Mouse (Mus musculus) C2C12 (cell line): ENCODE data around the gene Clasrp. TPM values are rescaled to one million over a fixed set of nuclear protein-coding genes. Genes with fewer than 3 reads are reported as not detected.
"Not testable (repeated sequence)": the region's sequence is repeated elsewhere in the genome, so short reads cannot be mapped to it uniquely, and the experiment has no call there.

ENCODE experiments used
- H3K27me3 ChIP-seq: one replicate; pipeline ENCODE4 v1.6.1; 2011; ENCODE audit not compliant: control insufficient read depth, insufficient read depth, insufficient read length
- H3K36me3 ChIP-seq: one replicate; pipeline ENCODE4 v1.6.1; 2011; ENCODE audit not compliant: control insufficient read depth, insufficient read depth
- H3K4me3 ChIP-seq: one replicate; pipeline ENCODE4 v1.5.1; 2011; ENCODE audit warnings: mild to moderate bottlenecking, control low read depth; ENCODE audit not compliant: poor library complexity, insufficient read depth, severe bottlenecking
- H3K79me2 ChIP-seq: one replicate; pipeline ENCODE4 v1.6.1; 2011; ENCODE audit not compliant: control insufficient read depth, insufficient read depth
- H3K79me3 ChIP-seq: one replicate; pipeline ENCODE4 v1.6.1; 2011; ENCODE audit warnings: low read depth, control low read depth
- H3ac ChIP-seq: one replicate; pipeline ENCODE3; 2011; ENCODE audit warnings: low read depth; ENCODE audit not compliant: control insufficient read depth, insufficient read length
- CEBPB ChIP-seq: IDR thresholded peaks from one replicate; pipeline ENCODE4 v1.6.1; 2011; ENCODE audit warnings: low read depth, mild to moderate bottlenecking, control low read depth, moderate library complexity
- CTCF ChIP-seq: IDR thresholded peaks from one replicate; pipeline ENCODE4 v1.5.1; 2011; ENCODE audit not compliant: control insufficient read depth, insufficient read depth, insufficient read length
- FOSL1 ChIP-seq: IDR thresholded peaks from one replicate; pipeline ENCODE4 v1.8.0; 2011; ENCODE audit warnings: mild to moderate bottlenecking, low read length; ENCODE audit not compliant: poor library complexity, insufficient read depth, severe bottlenecking
- MAX ChIP-seq: IDR thresholded peaks from one replicate; pipeline ENCODE4 v1.6.1; 2011; ENCODE audit warnings: mild to moderate bottlenecking, control low read depth
- MYOD1 ChIP-seq: IDR thresholded peaks from one replicate; pipeline ENCODE4 v1.6.1; 2011; ENCODE audit warnings: low read depth; ENCODE audit not compliant: control insufficient read depth, insufficient read length
- MYOG ChIP-seq: IDR thresholded peaks from one replicate; pipeline ENCODE4 v1.6.1; 2011; ENCODE audit not compliant: control insufficient read depth, insufficient read length; ENCODE audit errors: extremely low read depth
- USF1 ChIP-seq: IDR thresholded peaks from one replicate; pipeline ENCODE4 v1.6.1; 2011; ENCODE audit warnings: low read depth, mild to moderate bottlenecking, control low read depth, moderate library complexity
- polyA plus RNA-seq: library from polyadenylated mRNA; unstranded; fragments of >200 nt; fragmentation: generic; extraction: Trizol; gene quantifications from one replicate; pipeline ENCODE4 v1.2.1, GENCODE M21; 2012; ENCODE audit warnings: missing spikeins

Gene Clasrp
- polyA plus RNA-seq, 1 experiment = 19.0 TPM

GRCm38 (mm10) chr7:19619004-19619801 is 14.9 kb upstream of the Clasrp start:
- Histone ChIP-seq H3K36me3 (peaks cover 2% of the 10 kb centered on the region), H3K79me2 (no peaks in the 10 kb centered on the region), H3K27me3 (no peaks in the 10 kb centered on the region), H3K79me3 (no peaks in the 10 kb centered on the region), H3ac (no peak overlapping the region), H3K4me3 (no peak overlapping the region)
- no peak for TF ChIP-seq MAX
- no peak for TF ChIP-seq USF1
- no peak for TF ChIP-seq FOSL1
- no peak for TF ChIP-seq MYOG
- TF ChIP-seq CEBPB = no peak
- TF ChIP-seq CTCF = peak; percentile 65

DNA sequence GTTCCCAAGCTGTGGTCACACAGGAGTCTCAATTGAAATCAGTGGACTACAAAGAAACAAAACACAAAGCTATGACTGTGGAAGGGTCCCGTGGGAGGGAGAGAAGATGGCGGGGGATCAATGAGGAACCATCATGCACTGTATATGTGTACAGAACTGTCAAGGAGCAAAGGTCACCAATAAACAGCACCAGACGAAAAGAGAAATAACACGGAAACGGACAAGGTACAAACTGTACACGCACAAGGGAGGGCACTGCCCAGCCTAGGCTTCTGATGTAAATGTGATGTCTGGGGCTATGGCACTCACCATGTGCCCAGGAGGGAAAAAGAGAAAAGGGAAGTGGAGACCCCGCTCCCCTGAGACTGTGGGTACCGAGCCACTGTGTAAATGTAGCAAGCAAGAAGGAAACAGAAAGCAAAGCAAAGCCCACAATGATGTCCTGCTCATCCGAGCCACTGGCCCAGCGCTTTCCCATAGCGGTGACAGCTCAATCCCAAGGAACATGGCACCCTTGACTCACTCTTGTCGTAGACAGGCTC is 10.8 kb upstream of the Clasrp start:
- Histone ChIP-seq H3ac (no peak overlapping the region), H3K79me3 (no peaks in the 10 kb centered on the region), H3K4me3 (no peak overlapping the region), H3K36me3 (peaks cover 2% of the 10 kb centered on the region), H3K79me2 (no peaks in the 10 kb centered on the region), H3K27me3 (no peaks in the 10 kb centered on the region)
- TF ChIP-seq MYOG (no peak), MAX (no peak), MYOD1 (no peak), CEBPB (no peak), FOSL1 (no peak), CTCF (no peak), USF1 (no peak)

GRCm38 (mm10) chr7:19610969-19611368 is 6.7 kb upstream of the Clasrp start:
- no peak for TF ChIP-seq MYOG
- TF ChIP-seq CTCF = no peak
- TF ChIP-seq MAX = no peak
- no peak for TF ChIP-seq FOSL1
- TF ChIP-seq CEBPB = no peak
- no peak for TF ChIP-seq USF1
- TF ChIP-seq MYOD1 = no peak
- H3K79me3 ChIP-seq = no peaks in the 10 kb centered on the region
- no peaks in the 10 kb centered on the region for H3K79me2 ChIP-seq
- no peak overlapping the region for H3ac ChIP-seq
- H3K4me3 ChIP-seq = no peak overlapping the region
- H3K27me3 ChIP-seq = no peaks in the 10 kb centered on the region
- H3K36me3 ChIP-seq = peaks cover 2% of the 10 kb centered on the region

- Histone ChIP-seq H3K4me3 (no peak overlapping the region), H3ac (no peak overlapping the region), H3K36me3 (peaks cover 2% of the 10 kb centered on the region), H3K79me3 (no peaks in the 10 kb centered on the region), H3K27me3 (no peaks in the 10 kb centered on the region), H3K79me2 (no peaks in the 10 kb centered on the region)
- TF ChIP-seq MYOG = no peak
- no peak for TF ChIP-seq USF1
- no peak for TF ChIP-seq FOSL1
- no peak for TF ChIP-seq CEBPB
- TF ChIP-seq MYOD1 = no peak
- no peak for TF ChIP-seq CTCF
- no peak for TF ChIP-seq MAX
Measured at GRCm38 (mm10) chr7:19609641-19610332, 5.5 kb upstream of the Clasrp start.

GRCm38 (mm10) chr7:19607291-19607690 is 3.0 kb upstream of the Clasrp start:
- peaks cover 19% of the 10 kb centered on the region for H3K79me2 ChIP-seq
- TF ChIP-seq CTCF (no peak), MYOD1 (no peak)

DNA sequence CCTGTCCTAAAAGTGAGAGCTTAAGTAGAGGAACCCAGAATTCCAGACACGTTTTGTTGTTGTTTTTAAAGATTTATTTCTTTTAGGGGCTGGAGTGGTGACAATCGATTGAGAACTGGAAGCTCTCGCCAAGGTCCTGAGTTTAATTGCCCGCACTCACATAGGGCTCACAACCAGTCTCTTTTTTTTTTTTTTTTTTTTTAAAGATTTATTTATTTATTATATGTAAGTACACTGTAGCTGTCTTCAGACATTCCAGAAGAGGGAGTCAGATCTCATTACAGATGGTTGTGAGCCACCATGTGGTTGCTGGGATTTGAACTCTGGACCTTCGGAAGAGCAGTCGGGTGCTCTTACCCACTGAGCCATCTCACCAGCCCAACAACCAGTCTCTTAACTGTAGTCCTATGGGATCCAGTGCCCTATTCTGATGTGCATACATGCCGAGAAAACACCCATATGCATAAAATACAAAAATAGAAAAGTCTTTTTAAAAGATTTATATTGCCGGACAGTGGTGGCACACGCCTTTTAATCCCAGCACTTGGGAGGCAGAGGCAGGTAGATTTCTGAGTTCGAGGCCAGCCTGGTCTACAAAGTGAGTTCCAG is 424 bp upstream of the Clasrp start:
- not testable (repeated sequence) for H3K27me3 ChIP-seq, H3K36me3 ChIP-seq, H3K4me3 ChIP-seq, H3ac ChIP-seq
- peaks cover 21% of the 10 kb centered on the region for H3K79me3 ChIP-seq
- peaks cover 36% of the 10 kb centered on the region for H3K79me2 ChIP-seq

More at GRCm38 (mm10) chr7:19607291-19607690, 3.0 kb upstream of the Clasrp start:
- no peaks in the 10 kb centered on the region for H3K27me3 ChIP-seq
- H3K4me3 ChIP-seq = no peak overlapping the region
- peaks cover 16% of the 10 kb centered on the region for H3K79me3 ChIP-seq
- H3ac ChIP-seq = no peak overlapping the region
- peaks cover 5% of the 10 kb centered on the region for H3K36me3 ChIP-seq
